Mouse (Mus musculus): ENCODE measurements around the gene Cebpg. TPM values are rescaled to one million over a fixed set of nuclear protein-coding genes. Genes with fewer than 3 reads are reported as not detected.

The Cebpg gene
- polyA plus RNA-seq, 1 experiment from 2014 or later: 26.1 TPM

GRCm38 (mm10) chr7:35021365-35021764 is 35.0 kb downstream of the Cebpg start:
- Histone ChIP-seq H3K9ac (ENCODE audit: low read length) (no peak overlapping the region), H3K4me3 (replicated peaks; ENCODE audit: low read length) (no peak overlapping the region), H3K36me3 (ENCODE audit: control insufficient read depth, insufficient read depth, low read length) (no peaks in the 10 kb centered on the region), H3K4me1 (ENCODE audit: control insufficient read depth, insufficient read depth, low read length) (no peaks in the 10 kb centered on the region), H3K27ac (ENCODE audit: low read length) (no peak overlapping the region), H3K4me2 (ENCODE audit: low read depth, low read length) (no peak overlapping the region), H3K27me3 (ENCODE audit: control insufficient read depth, insufficient read depth, low read length) (no peaks in the 10 kb centered on the region), H3K9me3 (replicated peaks; ENCODE audit: control insufficient read depth, low read length) (no peaks in the 10 kb centered on the region)
- no peak for ATAC-seq (ENCODE audit: insufficient read depth, low FRiP score)
- 89% methylated on average over 10 of the region's 10 CpGs for WGBS

- H3K27me3 ChIP-seq (ENCODE audit: control insufficient read depth, insufficient read depth, low read length): no peaks in the 10 kb centered on the region
- no peak for ATAC-seq (ENCODE audit: insufficient read depth, low FRiP score)
- H3K36me3 ChIP-seq (ENCODE audit: control insufficient read depth, insufficient read depth, low read length): no peaks in the 10 kb centered on the region
- 88% methylated on average over 2 of the region's 2 CpGs for WGBS
- no peaks in the 10 kb centered on the region for H3K4me1 ChIP-seq (ENCODE audit: control insufficient read depth, insufficient read depth, low read length)
- H3K4me3 ChIP-seq (replicated peaks; ENCODE audit: low read length): no peak overlapping the region
- no peaks in the 10 kb centered on the region for H3K9me3 ChIP-seq (replicated peaks; ENCODE audit: control insufficient read depth, low read length)
- H3K9ac ChIP-seq (ENCODE audit: low read length): no peak overlapping the region
- no peak overlapping the region for H3K4me2 ChIP-seq (ENCODE audit: low read depth, low read length)
- no peak overlapping the region for H3K27ac ChIP-seq (ENCODE audit: low read length)
Measured at GRCm38 (mm10) chr7:35015252-35015651, 41.1 kb downstream of the Cebpg start.

DNA sequence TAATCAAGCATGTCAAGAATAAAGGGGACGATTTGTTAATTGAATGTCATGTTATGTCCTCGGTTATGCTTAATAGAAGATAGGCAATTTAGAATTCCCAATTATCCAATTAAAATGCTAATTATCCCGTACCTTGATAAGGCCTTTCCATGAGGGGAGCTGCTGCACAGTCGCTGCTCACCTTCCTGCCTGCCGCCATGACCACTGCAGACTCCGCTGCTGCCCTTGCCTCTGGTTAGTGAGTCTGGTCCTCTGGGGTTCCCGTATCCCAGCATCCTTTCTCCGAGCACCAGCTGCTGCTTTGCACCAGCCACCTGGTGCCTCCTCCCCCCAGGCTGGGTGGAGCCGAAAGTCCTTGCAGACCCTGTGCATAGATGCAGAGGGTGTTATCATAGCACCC is 43.1 kb downstream of the Cebpg start:
- Histone ChIP-seq H3K27ac (ENCODE audit: low read length) (no peak overlapping the region), H3K27me3 (ENCODE audit: control insufficient read depth, insufficient read depth, low read length) (no peaks in the 10 kb centered on the region), H3K9me3 (replicated peaks; ENCODE audit: control insufficient read depth, low read length) (no peaks in the 10 kb centered on the region), H3K4me1 (ENCODE audit: control insufficient read depth, insufficient read depth, low read length) (no peaks in the 10 kb centered on the region), H3K9ac (ENCODE audit: low read length) (no peak overlapping the region), H3K4me3 (replicated peaks; ENCODE audit: low read length) (no peak overlapping the region), H3K4me2 (ENCODE audit: low read depth, low read length) (no peak overlapping the region), H3K36me3 (ENCODE audit: control insufficient read depth, insufficient read depth, low read length) (no peaks in the 10 kb centered on the region)
- 82% methylated on average over 9 of the region's 9 CpGs for WGBS
- no peak for ATAC-seq (ENCODE audit: insufficient read depth, low FRiP score)

- ATAC-seq (ENCODE audit: insufficient read depth, low FRiP score): no peak
- no peaks in the 10 kb centered on the region for H3K27me3 ChIP-seq (ENCODE audit: control insufficient read depth, insufficient read depth, low read length)
- no peaks in the 10 kb centered on the region for H3K36me3 ChIP-seq (ENCODE audit: control insufficient read depth, insufficient read depth, low read length)
- no peaks in the 10 kb centered on the region for H3K9me3 ChIP-seq (replicated peaks; ENCODE audit: control insufficient read depth, low read length)
- H3K4me3 ChIP-seq (replicated peaks; ENCODE audit: low read length): no peak overlapping the region
- H3K4me1 ChIP-seq (ENCODE audit: control insufficient read depth, insufficient read depth, low read length): no peaks in the 10 kb centered on the region
- H3K9ac ChIP-seq (ENCODE audit: low read length): no peak overlapping the region
- H3K4me2 ChIP-seq (ENCODE audit: low read depth, low read length): no peak overlapping the region
- 84% methylated on average over 7 of the region's 7 CpGs for WGBS
- H3K27ac ChIP-seq (ENCODE audit: low read length): no peak overlapping the region
Measured at GRCm38 (mm10) chr7:35006661-35007060, 49.7 kb downstream of the Cebpg start.

DNA sequence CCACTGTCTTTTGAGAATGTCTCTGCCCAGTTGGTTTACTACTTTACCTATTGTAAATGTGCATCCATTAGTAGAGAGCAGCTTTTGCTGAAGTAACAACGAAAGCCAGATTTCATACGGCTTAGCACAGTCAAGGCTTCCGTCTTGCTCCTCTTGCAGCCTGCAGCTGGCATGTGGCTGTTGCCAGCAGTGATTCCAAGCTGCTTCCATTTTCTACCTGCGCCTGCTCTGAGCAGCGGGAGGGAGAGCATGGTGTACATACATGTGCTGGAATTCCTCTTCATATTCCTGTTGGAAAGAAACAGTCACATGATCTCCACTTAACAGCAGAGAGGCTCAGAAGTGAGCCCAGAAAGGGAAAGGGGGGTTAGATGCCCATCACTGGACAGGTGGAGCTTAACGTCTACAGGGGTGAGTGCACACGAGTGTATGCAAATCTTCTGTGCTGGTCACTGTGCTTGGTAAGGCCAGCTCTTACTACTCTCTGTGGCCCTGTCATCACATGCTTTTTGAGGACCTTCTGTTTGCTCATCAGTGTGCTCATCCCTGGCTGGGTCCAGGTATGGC is 53.1 kb downstream of the Cebpg start:
- 78% methylated on average over 7 of the region's 7 CpGs for WGBS
- H3K27ac ChIP-seq (ENCODE audit: low read length): no peak overlapping the region
- no peak overlapping the region for H3K4me2 ChIP-seq (ENCODE audit: low read depth, low read length)
- H3K36me3 ChIP-seq (ENCODE audit: control insufficient read depth, insufficient read depth, low read length): no peaks in the 10 kb centered on the region
- no peak overlapping the region for H3K4me3 ChIP-seq (replicated peaks; ENCODE audit: low read length)
- no peaks in the 10 kb centered on the region for H3K27me3 ChIP-seq (ENCODE audit: control insufficient read depth, insufficient read depth, low read length)
- ATAC-seq (ENCODE audit: insufficient read depth, low FRiP score): no peak
- H3K9me3 ChIP-seq (replicated peaks; ENCODE audit: control insufficient read depth, low read length): no peaks in the 10 kb centered on the region
- no peak overlapping the region for H3K9ac ChIP-seq (ENCODE audit: low read length)
- H3K4me1 ChIP-seq (ENCODE audit: control insufficient read depth, insufficient read depth, low read length): no peaks in the 10 kb centered on the region

DNA sequence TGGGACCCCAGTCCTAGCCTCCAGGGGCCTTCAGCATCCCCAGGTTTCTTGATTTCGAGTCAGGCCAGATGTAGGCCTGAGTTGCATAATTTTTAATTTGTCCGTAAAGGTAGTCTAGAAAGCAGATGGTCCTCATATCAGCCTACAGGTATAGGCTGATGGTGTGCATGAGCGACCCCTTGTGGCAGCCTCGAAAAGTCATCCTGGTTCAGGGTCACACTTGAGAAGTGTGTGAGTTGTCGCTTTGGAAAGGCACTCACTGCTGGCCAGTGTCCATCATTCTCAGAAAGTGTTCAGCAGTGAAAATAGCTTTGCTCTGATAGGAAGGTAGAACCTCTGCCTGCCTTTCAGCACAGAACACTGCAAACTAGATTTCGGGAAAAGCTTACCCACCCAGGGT is 55.5 kb downstream of the Cebpg start:
- no peaks in the 10 kb centered on the region for H3K4me1 ChIP-seq (ENCODE audit: control insufficient read depth, insufficient read depth, low read length)
- no peak overlapping the region for H3K27ac ChIP-seq (ENCODE audit: low read length)
- no peaks in the 10 kb centered on the region for H3K9me3 ChIP-seq (replicated peaks; ENCODE audit: control insufficient read depth, low read length)
- no peaks in the 10 kb centered on the region for H3K36me3 ChIP-seq (ENCODE audit: control insufficient read depth, insufficient read depth, low read length)
- H3K4me3 ChIP-seq (replicated peaks; ENCODE audit: low read length): no peak overlapping the region
- no peaks in the 10 kb centered on the region for H3K27me3 ChIP-seq (ENCODE audit: control insufficient read depth, insufficient read depth, low read length)
- H3K4me2 ChIP-seq (ENCODE audit: low read depth, low read length): no peak overlapping the region
- no peak overlapping the region for H3K9ac ChIP-seq (ENCODE audit: low read length)
- no peak; the same call in 1 of the 2 replicates for ATAC-seq (ENCODE audit: insufficient read depth, low FRiP score)
- WGBS: 38% methylated on average over 6 of the region's 6 CpGs

Small RNA genes lying within 50 kb of the gene (microRNA-seq; reads per million reads assigned to microRNA genes)
- gene Gm25033: not detected

Other genes with a start within 250 kb of the Cebpg start
- gene Chst8, start 243.9 kb downstream of the Cebpg start, polyA plus RNA-seq (2015; fragmentation: Nextera tagmentation; extraction: Ambion mirVana): 2.8 and 3.0 TPM in 2 replicates
- gene Pepd, start 144.2 kb downstream of the Cebpg start, polyA plus RNA-seq (2015; fragmentation: Nextera tagmentation; extraction: Ambion mirVana): 64.6 and 66.9 TPM in 2 replicates
- gene Cebpa, start 62.7 kb upstream of the Cebpg start, polyA plus RNA-seq (2015; fragmentation: Nextera tagmentation; extraction: Ambion mirVana): 2.6 and 2.8 TPM in 2 replicates
- gene Slc7a10, start 129.8 kb upstream of the Cebpg start, polyA plus RNA-seq (2015; fragmentation: Nextera tagmentation; extraction: Ambion mirVana): 3.6 and 5.0 TPM in 2 replicates
- gene Lrp3, start 158.9 kb upstream of the Cebpg start, polyA plus RNA-seq (2015; fragmentation: Nextera tagmentation; extraction: Ambion mirVana): 4.9 and 5.5 TPM in 2 replicates

Data from stomach, embryonic 16.5 days (tissue).